Mouse (Mus musculus) forebrain, postnatal 0 days (tissue): Measurements from ENCODE around the gene Mef2b. TPM values are rescaled to one million over a fixed set of nuclear protein-coding genes. Genes with fewer than 3 reads are reported as not detected.

Source experiments
- ATAC-seq: fragments of 200-750 bp; cut with Nextera tagmentation; 2 replicates; pipeline ENCODE4 v1.8.0; 2017; ENCODE audit warnings: mild to moderate bottlenecking, moderate library complexity
- DNase-seq: peaks from one replicate; pipeline ENCODE4 v3.0.0-alpha.2; 2015
- H3K27ac ChIP-seq: fragments of 300-500 bp; sonication (generic); 2 replicates; pipeline ENCODE4 v1.5.1; 2014; ENCODE audit warnings: low read depth, mild to moderate bottlenecking, antibody characterized with exemption, low read length, moderate library complexity, mixed read lengths
- H3K27me3 ChIP-seq: fragments of 300-500 bp; sonication (generic); 2 replicates; pipeline ENCODE4 v1.6.1; 2014; ENCODE audit warnings: mild to moderate bottlenecking, low read length, mixed read lengths; ENCODE audit not compliant: insufficient read depth
- H3K36me3 ChIP-seq: fragments of 300-500 bp; sonication (generic); 2 replicates; pipeline ENCODE4 v1.6.1; 2014; ENCODE audit warnings: mild to moderate bottlenecking, moderate library complexity; ENCODE audit not compliant: insufficient read depth
- H3K4me1 ChIP-seq: fragments of 300-500 bp; sonication (generic); 2 replicates; pipeline ENCODE4 v1.6.1; 2014; ENCODE audit warnings: antibody characterized with exemption; ENCODE audit not compliant: insufficient read depth
- H3K4me2 ChIP-seq: fragments of 300-500 bp; sonication (generic); 2 replicates; pipeline ENCODE4 v1.6.1; 2014; ENCODE audit warnings: low read depth, mild to moderate bottlenecking, moderate library complexity
- H3K4me3 ChIP-seq: fragments of 300-500 bp; sonication (generic); 2 replicates; pipeline ENCODE4 v1.5.1; 2014; ENCODE audit warnings: low read depth, low read length, mixed read lengths
- H3K9ac ChIP-seq: fragments of 300-500 bp; sonication (generic); 2 replicates; pipeline ENCODE4 v1.6.1; 2014; ENCODE audit warnings: mild to moderate bottlenecking
- H3K9me3 ChIP-seq: fragments of 300-500 bp; sonication (generic); 2 replicates; pipeline ENCODE4 v1.6.1; 2016; ENCODE audit warnings: low read length
- CTCF ChIP-seq: sonication (generic); IDR thresholded peaks from 2 replicates; pipeline ENCODE4 v1.5.1; 2016; ENCODE audit warnings: antibody characterized with exemption, control low read depth, low read depth
- WGBS: fragments of 180-500 bp; shearing (Covaris S2); extraction: QIAGEN DNeasy Blood & Tissue Kit; methylation state at CpG from one replicate; pipeline ENCODE4 v1.1.7; 2014; 5-methylcytosine and 5-hydroxymethylcytosine counted together
- polyA plus RNA-seq: library from polyadenylated mRNA; unstranded; fragments of >200 nt; fragmentation: Nextera tagmentation; extraction: Ambion mirVana; gene quantifications from 2 replicates; pipeline ENCODE4 v1.2.1, GENCODE M21; 2015
- total RNA-seq: library from RNA; depleted of rRNA; stranded (reverse); fragments of >200 nt; gene quantifications from 2 replicates; pipeline ENCODE4 v1.2.3, GENCODE M21; 2014

Gene Mef2b
- total and polyA plus RNA-seq, 2 experiments from 2014 or later = 0.90 to 1.7 TPM

GRCm38 (mm10) chr8:70178231-70178630 lies 38.7 kb downstream of the Mef2b start:
- no peak for ATAC-seq
- peaks cover 38% of the 10 kb centered on the region for H3K36me3 ChIP-seq
- TF ChIP-seq CTCF = no peak
- H3K27me3 ChIP-seq = no peaks in the 10 kb centered on the region
- no peak overlapping the region for H3K4me3 ChIP-seq
- no peak overlapping the region for H3K27ac ChIP-seq
- no peak overlapping the region for H3K4me2 ChIP-seq
- H3K4me1 ChIP-seq = 0 out of 2 replicates have a peak, but pooled peaks cover 3% of the 10 kb centered on the region
- H3K9ac ChIP-seq = no peak overlapping the region
- WGBS = 96% methylated on average over 2 of the region's 2 CpGs
- no peaks in the 10 kb centered on the region for H3K9me3 ChIP-seq
- no peak for DNase-seq

GRCm38 (mm10) chr8:70179082-70179481 lies 39.6 kb downstream of the Mef2b start:
- Histone ChIP-seq H3K4me3 (no peak overlapping the region), H3K36me3 (peaks cover 39% of the 10 kb centered on the region), H3K27ac (no peak overlapping the region), H3K4me2 (no peak overlapping the region), H3K27me3 (no peaks in the 10 kb centered on the region), H3K9ac (no peak overlapping the region), H3K4me1 (no peaks in the 10 kb centered on the region), H3K9me3 (no peaks in the 10 kb centered on the region)
- WGBS = 97% methylated on average over 4 of the region's 4 CpGs
- TF ChIP-seq CTCF = peak; percentile 43
- DNase-seq (no peak), ATAC-seq (no peak)

GRCm38 (mm10) chr8:70181212-70181902 lies 41.8 kb downstream of the Mef2b start:
- no peak for ATAC-seq

GRCm38 (mm10) chr8:70181903-70182252 lies 42.4 kb downstream of the Mef2b start:
- DNase-seq (no peak), ATAC-seq (no peak)
- Histone ChIP-seq H3K9me3 (no peaks in the 10 kb centered on the region), H3K4me3 (no peak overlapping the region), H3K9ac (no peak overlapping the region), H3K27me3 (no peaks in the 10 kb centered on the region), H3K4me2 (no peak overlapping the region), H3K36me3 (peaks cover 43% of the 10 kb centered on the region), H3K27ac (no peak overlapping the region), H3K4me1 (no peaks in the 10 kb centered on the region)
- no peak for TF ChIP-seq CTCF
- WGBS = 86% methylated on average over 2 of the region's 2 CpGs

More at GRCm38 (mm10) chr8:70181212-70181902, 41.8 kb downstream of the Mef2b start:
- no peak for DNase-seq
- H3K4me2 ChIP-seq = no peak overlapping the region
- no peaks in the 10 kb centered on the region for H3K4me1 ChIP-seq
- H3K27me3 ChIP-seq = no peaks in the 10 kb centered on the region
- no peak overlapping the region for H3K9ac ChIP-seq
- H3K27ac ChIP-seq = no peak overlapping the region
- peaks cover 39% of the 10 kb centered on the region for H3K36me3 ChIP-seq
- WGBS = 90% methylated on average over 16 of the region's 16 CpGs
- H3K4me3 ChIP-seq = no peak overlapping the region
- no peak for TF ChIP-seq CTCF
- no peaks in the 10 kb centered on the region for H3K9me3 ChIP-seq

- H3K27ac ChIP-seq = no peak overlapping the region
- no peak overlapping the region for H3K4me2 ChIP-seq
- no peaks in the 10 kb centered on the region for H3K27me3 ChIP-seq
- H3K9me3 ChIP-seq = no peaks in the 10 kb centered on the region
- H3K4me3 ChIP-seq = no peak overlapping the region
- peaks cover 39% of the 10 kb centered on the region for H3K36me3 ChIP-seq
- TF ChIP-seq CTCF = no peak
- H3K4me1 ChIP-seq = no peaks in the 10 kb centered on the region
- H3K9ac ChIP-seq = no peak overlapping the region
- 90% methylated on average over 4 of the region's 4 CpGs for WGBS
- no peak for DNase-seq
- ATAC-seq = no peak
Observed at GRCm38 (mm10) chr8:70183194-70183593, 43.7 kb downstream of the Mef2b start.

- 67% methylated on average over 7 of the region's 7 CpGs for WGBS
- DNase-seq (no peak), ATAC-seq (no peak)
- no peak overlapping the region for H3K4me3 ChIP-seq
- no peak for TF ChIP-seq CTCF
- H3K9me3 ChIP-seq = no peaks in the 10 kb centered on the region
- no peak overlapping the region for H3K9ac ChIP-seq
- H3K27ac ChIP-seq = no peak overlapping the region
- H3K4me1 ChIP-seq = no peaks in the 10 kb centered on the region
- H3K27me3 ChIP-seq = no peaks in the 10 kb centered on the region
- H3K4me2 ChIP-seq = no peak overlapping the region
- H3K36me3 ChIP-seq = peaks cover 45% of the 10 kb centered on the region
Observed at GRCm38 (mm10) chr8:70188707-70189106, 49.2 kb downstream of the Mef2b start.

GRCm38 (mm10) chr8:70193238-70193637 lies 53.7 kb downstream of the Mef2b start:
- no peaks in the 10 kb centered on the region for H3K4me1 ChIP-seq
- WGBS = 69% methylated on average over 5 of the region's 5 CpGs
- H3K9ac ChIP-seq = no peak overlapping the region
- peaks cover 35% of the 10 kb centered on the region for H3K36me3 ChIP-seq
- no peak for TF ChIP-seq CTCF
- ATAC-seq (no peak), DNase-seq (no peak)
- H3K9me3 ChIP-seq = no peaks in the 10 kb centered on the region
- H3K27me3 ChIP-seq = no peaks in the 10 kb centered on the region
- no peak overlapping the region for H3K4me2 ChIP-seq
- H3K27ac ChIP-seq = no peak overlapping the region
- no peak overlapping the region for H3K4me3 ChIP-seq
